Mouse (Mus musculus): ENCODE results near the gene Cer1. TPM values are rescaled to one million over a fixed set of nuclear protein-coding genes. Genes with fewer than 3 reads are reported as not detected.

Cer1 gene
- polyA plus RNA-seq, 1 experiment from 2014 or later: not detected

DNA sequence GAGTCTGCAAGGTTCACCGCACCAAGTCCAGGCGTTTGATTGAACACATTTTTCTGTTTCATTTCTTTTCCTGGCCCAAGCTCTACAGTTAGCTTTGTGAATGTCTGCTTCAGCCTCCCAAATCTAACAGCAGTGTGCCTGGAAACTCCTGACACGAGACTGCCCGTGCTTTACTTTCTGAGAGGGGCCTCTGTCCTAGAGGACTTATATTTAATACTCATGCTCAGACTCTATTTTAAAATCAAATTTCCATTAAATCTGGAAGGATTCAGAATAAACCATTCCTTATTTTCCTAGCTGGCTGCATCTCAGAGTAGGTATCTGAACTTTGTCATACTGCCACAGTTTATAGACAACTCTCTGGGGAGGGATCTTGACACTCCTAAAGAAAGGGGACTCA, 5.6 kb upstream of the Cer1 start:
- Histone ChIP-seq H3K9me3 (ENCODE audit: control insufficient read depth, low read length) (no peaks in the 10 kb centered on the region), H3K4me2 (ENCODE audit: low read length) (no peak overlapping the region), H3K4me3 (ENCODE audit: control insufficient read depth in 1 of 2, insufficient read depth in 1 of 2, low read depth in 1 of 2, low read length in 2 of 2) (no peak overlapping the region), H3K4me1 (ENCODE audit: control insufficient read depth in 2 of 2, insufficient read depth in 2 of 2, low read length in 2 of 2) (no peaks in the 10 kb centered on the region), H3K36me3 (ENCODE audit: control insufficient read depth, insufficient read depth, low read length) (no peaks in the 10 kb centered on the region), H3K27me3 (ENCODE audit: control insufficient read depth, insufficient read depth, low read length) (no peaks in the 10 kb centered on the region), H3K9ac (ENCODE audit: low read length) (no peak overlapping the region), H3K27ac (replicated peaks in 1 of 2; ENCODE audit: control insufficient read depth in 1 of 2, insufficient read depth in 1 of 2, low read depth in 2 of 2, low read length in 2 of 2) (peak overlapping the region; percentile 55)
- WGBS: 75% methylated on average over 4 of the region's 4 CpGs
- ATAC-seq (ENCODE audit: insufficient number of reproducible peaks, insufficient read depth, low FRiP score, low read depth): no peak

- Histone ChIP-seq H3K4me3 (ENCODE audit: control insufficient read depth in 1 of 2, insufficient read depth in 1 of 2, low read depth in 1 of 2, low read length in 2 of 2) (no peak overlapping the region), H3K4me2 (ENCODE audit: low read length) (no peak overlapping the region), H3K4me1 (ENCODE audit: control insufficient read depth in 2 of 2, insufficient read depth in 2 of 2, low read length in 2 of 2) (no peaks in the 10 kb centered on the region), H3K9me3 (ENCODE audit: control insufficient read depth, low read length) (no peaks in the 10 kb centered on the region), H3K36me3 (ENCODE audit: control insufficient read depth, insufficient read depth, low read length) (no peaks in the 10 kb centered on the region), H3K27me3 (ENCODE audit: control insufficient read depth, insufficient read depth, low read length) (no peaks in the 10 kb centered on the region), H3K27ac (replicated peaks in 1 of 2; ENCODE audit: control insufficient read depth in 1 of 2, insufficient read depth in 1 of 2, low read depth in 2 of 2, low read length in 2 of 2) (no peak overlapping the region), H3K9ac (ENCODE audit: low read length) (no peak overlapping the region)
- WGBS: 48% methylated on average over 2 of the region's 2 CpGs
- ATAC-seq (ENCODE audit: insufficient number of reproducible peaks, insufficient read depth, low FRiP score, low read depth): no peak
These were observed 1.2 kb upstream of the Cer1 start for GRCm38 (mm10) chr4:82886148-82886547.

GRCm38 (mm10) chr4:82885535-82885913, 576 bp upstream of the Cer1 start:
- H3K4me1 ChIP-seq (ENCODE audit: control insufficient read depth in 2 of 2, insufficient read depth in 2 of 2, low read length in 2 of 2): no peaks in the 10 kb centered on the region
- no peaks in the 10 kb centered on the region for H3K36me3 ChIP-seq (ENCODE audit: control insufficient read depth, insufficient read depth, low read length)
- WGBS: 32% methylated on average over 1 of the region's 1 CpGs
- H3K9ac ChIP-seq (ENCODE audit: low read length): no peak overlapping the region
- H3K27me3 ChIP-seq (ENCODE audit: control insufficient read depth, insufficient read depth, low read length): no peaks in the 10 kb centered on the region
- no peak overlapping the region for H3K4me2 ChIP-seq (ENCODE audit: low read length)
- H3K9me3 ChIP-seq (ENCODE audit: control insufficient read depth, low read length): no peaks in the 10 kb centered on the region
- no peak overlapping the region for H3K4me3 ChIP-seq (ENCODE audit: control insufficient read depth in 1 of 2, insufficient read depth in 1 of 2, low read depth in 1 of 2, low read length in 2 of 2)
- no peak for ATAC-seq (ENCODE audit: insufficient number of reproducible peaks, insufficient read depth, low FRiP score, low read depth)
- no peak overlapping the region for H3K27ac ChIP-seq (replicated peaks in 1 of 2; ENCODE audit: control insufficient read depth in 1 of 2, insufficient read depth in 1 of 2, low read depth in 2 of 2, low read length in 2 of 2)

DNA sequence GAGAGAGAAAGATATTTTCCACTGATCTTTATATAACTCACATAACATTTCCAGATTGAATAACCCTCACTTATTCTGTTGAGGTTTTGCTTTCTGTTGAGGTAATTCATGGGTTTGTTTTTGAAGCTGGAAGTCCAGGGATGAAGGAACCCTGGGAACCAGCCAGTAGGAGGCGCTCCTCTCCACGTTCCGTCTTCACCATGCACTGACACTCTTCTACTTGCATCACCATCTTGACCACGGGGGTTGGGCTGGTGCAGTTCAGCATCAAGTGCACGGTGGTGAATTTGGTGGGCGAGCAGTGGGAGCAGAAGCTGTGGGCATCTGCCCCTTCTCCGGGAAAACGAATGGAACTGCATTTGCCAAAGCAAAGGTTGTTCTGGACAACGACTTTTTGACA, 2.4 kb downstream of the Cer1 start:
- H3K9ac ChIP-seq (ENCODE audit: low read length): no peak overlapping the region
- no peaks in the 10 kb centered on the region for H3K4me1 ChIP-seq (ENCODE audit: control insufficient read depth in 2 of 2, insufficient read depth in 2 of 2, low read length in 2 of 2)
- H3K4me3 ChIP-seq (ENCODE audit: control insufficient read depth in 1 of 2, insufficient read depth in 1 of 2, low read depth in 1 of 2, low read length in 2 of 2): no peak overlapping the region
- H3K9me3 ChIP-seq (ENCODE audit: control insufficient read depth, low read length): no peaks in the 10 kb centered on the region
- no peak for ATAC-seq (ENCODE audit: insufficient number of reproducible peaks, insufficient read depth, low FRiP score, low read depth)
- H3K36me3 ChIP-seq (ENCODE audit: control insufficient read depth, insufficient read depth, low read length): no peaks in the 10 kb centered on the region
- no peak overlapping the region for H3K27ac ChIP-seq (replicated peaks in 1 of 2; ENCODE audit: control insufficient read depth in 1 of 2, insufficient read depth in 1 of 2, low read depth in 2 of 2, low read length in 2 of 2)
- WGBS: 79% methylated on average over 9 of the region's 9 CpGs
- H3K27me3 ChIP-seq (ENCODE audit: control insufficient read depth, insufficient read depth, low read length): no peaks in the 10 kb centered on the region
- no peak overlapping the region for H3K4me2 ChIP-seq (ENCODE audit: low read length)

- Histone ChIP-seq H3K9ac (ENCODE audit: low read length) (no peak overlapping the region), H3K4me2 (ENCODE audit: low read length) (no peak overlapping the region), H3K9me3 (ENCODE audit: control insufficient read depth, low read length) (no peaks in the 10 kb centered on the region), H3K27ac (replicated peaks in 1 of 2; ENCODE audit: control insufficient read depth in 1 of 2, insufficient read depth in 1 of 2, low read depth in 2 of 2, low read length in 2 of 2) (no peak overlapping the region), H3K4me3 (ENCODE audit: control insufficient read depth in 1 of 2, insufficient read depth in 1 of 2, low read depth in 1 of 2, low read length in 2 of 2) (no peak overlapping the region), H3K27me3 (ENCODE audit: control insufficient read depth, insufficient read depth, low read length) (no peaks in the 10 kb centered on the region), H3K4me1 (ENCODE audit: control insufficient read depth in 2 of 2, insufficient read depth in 2 of 2, low read length in 2 of 2) (no peaks in the 10 kb centered on the region), H3K36me3 (ENCODE audit: control insufficient read depth, insufficient read depth, low read length) (no peaks in the 10 kb centered on the region)
- ATAC-seq (ENCODE audit: insufficient number of reproducible peaks, insufficient read depth, low FRiP score, low read depth): no peak
- 82% methylated on average over 3 of the region's 3 CpGs for WGBS
These were observed 3.6 kb downstream of the Cer1 start for GRCm38 (mm10) chr4:82881366-82881765.

DNA sequence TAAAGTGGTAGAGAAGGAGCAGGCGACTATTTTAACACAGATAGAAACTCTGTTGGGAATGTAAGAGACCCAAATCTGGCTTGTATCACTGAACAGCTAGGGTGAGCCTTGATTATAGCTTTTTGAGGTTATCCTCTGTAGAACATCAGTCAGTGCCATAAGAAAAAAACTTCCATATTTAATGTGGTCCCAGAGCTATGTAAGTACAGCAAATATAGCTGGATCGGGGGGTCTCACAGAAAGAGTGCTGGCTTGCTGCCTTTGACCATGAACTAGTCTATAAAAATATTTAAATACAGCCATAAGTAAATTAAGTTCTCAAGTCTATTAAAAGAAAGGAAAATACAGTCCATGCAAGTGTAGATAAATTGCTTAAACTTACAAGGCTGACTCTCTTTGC, 4.7 kb downstream of the Cer1 start:
- no peaks in the 10 kb centered on the region for H3K9me3 ChIP-seq (ENCODE audit: control insufficient read depth, low read length)
- H3K36me3 ChIP-seq (ENCODE audit: control insufficient read depth, insufficient read depth, low read length): no peaks in the 10 kb centered on the region
- no peak overlapping the region for H3K9ac ChIP-seq (ENCODE audit: low read length)
- no peak overlapping the region for H3K27ac ChIP-seq (replicated peaks in 1 of 2; ENCODE audit: control insufficient read depth in 1 of 2, insufficient read depth in 1 of 2, low read depth in 2 of 2, low read length in 2 of 2)
- H3K4me1 ChIP-seq (ENCODE audit: control insufficient read depth in 2 of 2, insufficient read depth in 2 of 2, low read length in 2 of 2): no peaks in the 10 kb centered on the region
- H3K27me3 ChIP-seq (ENCODE audit: control insufficient read depth, insufficient read depth, low read length): no peaks in the 10 kb centered on the region
- H3K4me2 ChIP-seq (ENCODE audit: low read length): no peak overlapping the region
- 68% methylated on average over 2 of the region's 2 CpGs for WGBS
- H3K4me3 ChIP-seq (ENCODE audit: control insufficient read depth in 1 of 2, insufficient read depth in 1 of 2, low read depth in 1 of 2, low read length in 2 of 2): no peak overlapping the region
- no peak for ATAC-seq (ENCODE audit: insufficient number of reproducible peaks, insufficient read depth, low FRiP score, low read depth)

- no peak overlapping the region for H3K27ac ChIP-seq (replicated peaks in 1 of 2; ENCODE audit: control insufficient read depth in 1 of 2, insufficient read depth in 1 of 2, low read depth in 2 of 2, low read length in 2 of 2)
- ATAC-seq (ENCODE audit: insufficient number of reproducible peaks, insufficient read depth, low FRiP score, low read depth): no peak
These were observed 5.8 kb downstream of the Cer1 start for GRCm38 (mm10) chr4:82879152-82879551.

DNA sequence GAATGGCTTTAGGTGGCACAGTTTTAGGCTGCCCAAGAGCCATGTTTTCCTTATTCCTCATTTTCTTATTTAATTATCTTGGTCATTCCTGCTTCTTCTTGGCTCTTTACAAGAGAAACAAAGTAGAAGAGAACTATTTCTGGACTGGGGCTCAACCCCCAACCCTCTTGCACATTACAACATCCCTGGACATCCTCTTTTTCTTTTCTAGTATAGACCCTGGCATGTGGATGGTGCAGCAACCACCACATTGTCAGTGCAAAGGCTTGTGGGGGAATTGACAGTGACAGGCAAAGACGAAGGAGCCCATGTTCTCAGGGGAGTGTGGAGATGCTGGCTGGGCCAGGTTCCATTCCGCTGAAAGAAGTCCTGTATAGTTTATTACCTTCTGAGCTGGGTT, 8.3 kb downstream of the Cer1 start:
- H3K9me3 ChIP-seq (ENCODE audit: control insufficient read depth, low read length): no peaks in the 10 kb centered on the region
- no peaks in the 10 kb centered on the region for H3K36me3 ChIP-seq (ENCODE audit: control insufficient read depth, insufficient read depth, low read length)
- H3K27me3 ChIP-seq (ENCODE audit: control insufficient read depth, insufficient read depth, low read length): no peaks in the 10 kb centered on the region
- H3K27ac ChIP-seq (replicated peaks in 1 of 2; ENCODE audit: control insufficient read depth in 1 of 2, insufficient read depth in 1 of 2, low read depth in 2 of 2, low read length in 2 of 2): no peak overlapping the region
- H3K4me1 ChIP-seq (ENCODE audit: control insufficient read depth in 2 of 2, insufficient read depth in 2 of 2, low read length in 2 of 2): peaks cover 0 to 2% of the 10 kb centered on the region in 2 experiments; a peak in 1 of 4 replicates
- no peak overlapping the region for H3K4me3 ChIP-seq (ENCODE audit: control insufficient read depth in 1 of 2, insufficient read depth in 1 of 2, low read depth in 1 of 2, low read length in 2 of 2)
- no peak overlapping the region for H3K4me2 ChIP-seq (ENCODE audit: low read length)
- no peak for ATAC-seq (ENCODE audit: insufficient number of reproducible peaks, insufficient read depth, low FRiP score, low read depth)
- WGBS: 88% methylated on average over 2 of the region's 2 CpGs
- no peak overlapping the region for H3K9ac ChIP-seq (ENCODE audit: low read length)

More at GRCm38 (mm10) chr4:82879152-82879551, 5.8 kb downstream of the Cer1 start:
- Histone ChIP-seq H3K27me3 (ENCODE audit: control insufficient read depth, insufficient read depth, low read length) (no peaks in the 10 kb centered on the region), H3K36me3 (ENCODE audit: control insufficient read depth, insufficient read depth, low read length) (no peaks in the 10 kb centered on the region), H3K4me2 (ENCODE audit: low read length) (no peak overlapping the region), H3K9ac (ENCODE audit: low read length) (no peak overlapping the region), H3K4me1 (ENCODE audit: control insufficient read depth in 2 of 2, insufficient read depth in 2 of 2, low read length in 2 of 2) (no peaks in the 10 kb centered on the region), H3K4me3 (ENCODE audit: control insufficient read depth in 1 of 2, insufficient read depth in 1 of 2, low read depth in 1 of 2, low read length in 2 of 2) (no peak overlapping the region), H3K9me3 (ENCODE audit: control insufficient read depth, low read length) (no peaks in the 10 kb centered on the region)
- 81% methylated on average over 6 of the region's 6 CpGs for WGBS
